Mouse (Mus musculus) midbrain, embryonic 14.5 days (tissue): ENCODE data around the gene Ankrd13d. TPM values are rescaled to one million over a fixed set of nuclear protein-coding genes. Genes with fewer than 3 reads are reported as not detected.

ENCODE experiments used
- ATAC-seq: fragments of 200-750 bp; cut with Nextera tagmentation; 2 replicates; pipeline ENCODE4 v1.8.0; 2017; ENCODE audit warnings: moderate number of reproducible peaks, moderate library complexity; ENCODE audit not compliant: low FRiP score, low TSS enrichment
- DNase-seq: peaks from one replicate; pipeline ENCODE4 v3.0.0-alpha.2; 2015
- H3K27ac ChIP-seq: fragments of 300-500 bp; sonication (generic); replicated peaks from 2 replicates; pipeline ENCODE4 v1.5.1; 2014; ENCODE audit warnings: mild to moderate bottlenecking, low read depth, low read length, moderate library complexity
- H3K27me3 ChIP-seq: fragments of 300-500 bp; sonication (generic); 2 replicates; pipeline ENCODE4 v1.6.1; 2014; ENCODE audit warnings: low read length, control low read depth, mixed read lengths; ENCODE audit not compliant: control insufficient read depth, insufficient read depth
- H3K36me3 ChIP-seq: fragments of 300-500 bp; sonication (generic); 2 replicates; pipeline ENCODE4 v1.6.1; 2014; ENCODE audit warnings: low read length, control low read depth; ENCODE audit not compliant: control insufficient read depth, insufficient read depth
- H3K4me1 ChIP-seq: fragments of 300-500 bp; sonication (generic); 2 replicates; pipeline ENCODE4 v1.6.1; 2014; ENCODE audit warnings: mild to moderate bottlenecking, antibody characterized with exemption, low read length, control low read depth; ENCODE audit not compliant: control insufficient read depth, insufficient read depth
- H3K4me2 ChIP-seq: fragments of 300-500 bp; sonication (generic); 2 replicates; pipeline ENCODE4 v1.6.1; 2014; ENCODE audit warnings: mild to moderate bottlenecking, low read length, moderate library complexity
- H3K4me3 ChIP-seq: fragments of 300-500 bp; sonication (generic); replicated peaks from 2 replicates; pipeline ENCODE4 v1.5.1; 2014; ENCODE audit warnings: low read depth, low read length
- H3K9ac ChIP-seq: fragments of 300-500 bp; sonication (generic); replicated peaks from 2 replicates; pipeline ENCODE4 v1.6.1; 2014; ENCODE audit warnings: mild to moderate bottlenecking, low read length, moderate library complexity
- H3K9me3 ChIP-seq: fragments of 300-500 bp; sonication (generic); 2 replicates; pipeline ENCODE4 v1.6.1; 2016; ENCODE audit warnings: low read length, control low read depth, mixed read lengths; ENCODE audit not compliant: control insufficient read depth
- WGBS: fragments of 180-500 bp; shearing (Covaris S2); extraction: QIAGEN DNeasy Blood & Tissue Kit; methylation state at CpG from one replicate; pipeline ENCODE4 v1.1.7; 2014; 5-methylcytosine and 5-hydroxymethylcytosine counted together
- polyA plus RNA-seq: library from polyadenylated mRNA; unstranded; fragments of >200 nt; fragmentation: Nextera tagmentation; extraction: Ambion mirVana; gene quantifications from 2 replicates; pipeline ENCODE4 v1.2.1, GENCODE M21; 2014

The Ankrd13d gene
- polyA plus RNA-seq, 1 experiment from 2014 or later: 34.5 TPM

- ATAC-seq (no peak), DNase-seq (no peak)
- 90% methylated on average over 4 of the region's 4 CpGs for WGBS
- H3K4me1 ChIP-seq: no peaks in the 10 kb centered on the region
- no peak overlapping the region for H3K4me3 ChIP-seq
- H3K9me3 ChIP-seq: no peaks in the 10 kb centered on the region
- no peaks in the 10 kb centered on the region for H3K27me3 ChIP-seq
- H3K9ac ChIP-seq: no peak overlapping the region
- H3K4me2 ChIP-seq: no peak overlapping the region
- no peak overlapping the region for H3K27ac ChIP-seq
- peaks cover 87% of the 10 kb centered on the region for H3K36me3 ChIP-seq
Observed at GRCm38 (mm10) chr19:4319272-4319671, 36.3 kb upstream of the Ankrd13d start.

GRCm38 (mm10) chr19:4317181-4317580, 34.2 kb upstream of the Ankrd13d start:
- H3K9me3 ChIP-seq: no peaks in the 10 kb centered on the region
- no peak overlapping the region for H3K4me2 ChIP-seq
- ATAC-seq: no peak
- WGBS: 97% methylated on average over 3 of the region's 3 CpGs
- no peaks in the 10 kb centered on the region for H3K27me3 ChIP-seq
- peaks cover 74% of the 10 kb centered on the region for H3K36me3 ChIP-seq
- no peak overlapping the region for H3K4me3 ChIP-seq
- no peaks in the 10 kb centered on the region for H3K4me1 ChIP-seq
- no peak for DNase-seq
- no peak overlapping the region for H3K9ac ChIP-seq
- no peak overlapping the region for H3K27ac ChIP-seq

GRCm38 (mm10) chr19:4315223-4315944, 32.4 kb upstream of the Ankrd13d start:
- Histone ChIP-seq H3K4me1 (no peaks in the 10 kb centered on the region), H3K36me3 (peaks cover 58% of the 10 kb centered on the region), H3K9me3 (no peaks in the 10 kb centered on the region), H3K4me3 (no peak overlapping the region), H3K4me2 (no peak overlapping the region), H3K9ac (no peak overlapping the region), H3K27ac (no peak overlapping the region), H3K27me3 (no peaks in the 10 kb centered on the region)
- ATAC-seq (no peak), DNase-seq (no peak)
- 85% methylated on average over 6 of the region's 6 CpGs for WGBS

GRCm38 (mm10) chr19:4309776-4310185, 26.8 kb upstream of the Ankrd13d start:
- ATAC-seq: no peak

GRCm38 (mm10) chr19:4309302-4309701, 26.4 kb upstream of the Ankrd13d start:
- H3K27me3 ChIP-seq: no peaks in the 10 kb centered on the region
- 94% methylated on average over 4 of the region's 4 CpGs for WGBS
- H3K4me1 ChIP-seq: peaks cover 20% of the 10 kb centered on the region
- no peak overlapping the region for H3K4me2 ChIP-seq
- DNase-seq: no peak
- no peak overlapping the region for H3K27ac ChIP-seq
- no peak overlapping the region for H3K9ac ChIP-seq
- ATAC-seq: no peak
- H3K4me3 ChIP-seq: no peak overlapping the region
- peaks cover 8% of the 10 kb centered on the region; the same call in 1 of the 2 replicates for H3K36me3 ChIP-seq
- no peaks in the 10 kb centered on the region for H3K9me3 ChIP-seq

More at GRCm38 (mm10) chr19:4309776-4310185, 26.8 kb upstream of the Ankrd13d start:
- peak; percentile 87 for DNase-seq
- peaks cover 15% of the 10 kb centered on the region for H3K4me1 ChIP-seq
- no peak overlapping the region for H3K4me3 ChIP-seq
- H3K4me2 ChIP-seq: no peak overlapping the region
- no peak overlapping the region for H3K9ac ChIP-seq
- H3K9me3 ChIP-seq: no peaks in the 10 kb centered on the region
- peaks cover 8% of the 10 kb centered on the region; the same call in 1 of the 2 replicates for H3K36me3 ChIP-seq
- H3K27me3 ChIP-seq: no peaks in the 10 kb centered on the region
- no peak overlapping the region for H3K27ac ChIP-seq

GRCm38 (mm10) chr19:4306190-4306577, 23.2 kb upstream of the Ankrd13d start, which contains the start of gene Grk2:
Grk2 (minus strand) TSS chr19:4306222.
- Histone ChIP-seq H3K4me2 (peak within 1 kb of the TSS; percentile 88), H3K4me3 (peak within 1 kb of the TSS; percentile 93), H3K4me1 (peaks cover 51% of the 10 kb centered on the region), H3K9ac (peak within 1 kb of the TSS; percentile 98), H3K9me3 (no peaks in the 10 kb centered on the region), H3K27ac (peak within 1 kb of the TSS; percentile 91), H3K27me3 (no peaks in the 10 kb centered on the region), H3K36me3 (no peaks in the 10 kb centered on the region)
- DNase-seq (peak; percentile 89), ATAC-seq (peak; percentile 81)
- under 1% methylated on average over 28 of the region's 46 CpGs for WGBS

GRCm38 (mm10) chr19:4305491-4306189, 22.7 kb upstream of the Ankrd13d start:
- H3K4me2 ChIP-seq: peak overlapping the region; percentile 88
- DNase-seq (peak; percentile 82), ATAC-seq (peak; percentile 69)
- no peaks in the 10 kb centered on the region for H3K9me3 ChIP-seq
- peak overlapping the region; percentile 98 for H3K9ac ChIP-seq
- H3K4me3 ChIP-seq: peak overlapping the region; percentile 93
- under 1% methylated on average over 60 of the region's 68 CpGs for WGBS
- peak overlapping the region; percentile 91 for H3K27ac ChIP-seq
- no peaks in the 10 kb centered on the region for H3K27me3 ChIP-seq
- H3K36me3 ChIP-seq: no peaks in the 10 kb centered on the region
- H3K4me1 ChIP-seq: peaks cover 56% of the 10 kb centered on the region

GRCm38 (mm10) chr19:4304871-4305321, 22.0 kb upstream of the Ankrd13d start:
- DNase-seq (no peak), ATAC-seq (no peak)
- H3K9ac ChIP-seq: peak overlapping the region; percentile 98; the same call in 1 of the 2 replicates
- 48% methylated on average over 4 of the region's 4 CpGs for WGBS
- H3K4me3 ChIP-seq: peak overlapping the region; percentile 93
- no peak overlapping the region for H3K27ac ChIP-seq
- H3K4me2 ChIP-seq: peak overlapping the region; percentile 88
- no peaks in the 10 kb centered on the region for H3K36me3 ChIP-seq
- peaks cover 56% of the 10 kb centered on the region for H3K4me1 ChIP-seq
- H3K27me3 ChIP-seq: no peaks in the 10 kb centered on the region
- no peaks in the 10 kb centered on the region for H3K9me3 ChIP-seq
